Mouse (Mus musculus): ENCODE results near the gene Gm12184.
"Not testable (repeated sequence)": the region's sequence is repeated elsewhere in the genome, so short reads cannot be mapped to it uniquely, and the experiment has no call there.

Gm12184 gene

DNA sequence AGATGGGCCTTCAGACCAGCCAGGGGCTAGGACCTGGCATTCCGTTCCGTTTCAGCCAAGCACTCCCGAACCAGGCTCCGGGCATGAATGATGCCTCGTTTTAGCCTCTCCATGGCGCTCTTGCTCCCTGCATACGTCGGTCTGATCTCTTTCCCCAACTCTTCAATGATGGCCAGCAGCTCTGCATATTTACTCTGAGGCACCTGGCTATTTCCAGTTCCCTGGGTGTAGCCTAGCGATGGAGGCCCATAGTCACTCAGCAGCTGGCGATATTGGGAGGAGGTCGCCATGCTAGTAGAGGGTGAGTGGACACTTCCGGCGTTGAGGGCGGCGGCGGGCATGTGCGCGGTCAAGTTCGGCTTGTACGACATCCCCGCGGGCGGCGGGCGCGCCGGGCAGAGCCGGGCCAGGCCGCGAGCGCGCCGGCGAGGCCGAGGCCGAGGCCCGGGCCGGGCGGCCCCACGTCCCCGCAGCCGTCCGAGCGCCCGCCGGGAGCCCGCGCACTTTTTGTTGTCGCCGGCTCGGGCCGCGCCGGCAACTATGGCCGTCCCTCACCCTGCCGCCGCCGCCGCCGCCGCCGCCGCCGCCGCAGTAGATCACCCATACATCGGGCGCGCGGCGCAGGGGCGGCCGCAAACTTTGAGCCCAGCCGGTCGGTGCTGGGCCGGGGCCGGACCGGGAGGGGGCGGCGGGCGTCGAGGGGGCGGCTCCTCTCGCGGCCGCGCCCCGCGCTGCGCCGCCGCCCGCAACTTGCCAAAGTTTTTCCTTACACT lies at the start of gene Gm12184, which contains the start of gene Trim7:
Gene Gm12184, minus strand, starts transcription at position 677 of the 773 bp plus-strand sequence.
Gene Trim7, plus strand, starts transcription at position 162 of the 773 bp plus-strand sequence.
- DNase-seq (ENCODE audit: low spot score in 2 of 2): not testable (repeated sequence)

DNA sequence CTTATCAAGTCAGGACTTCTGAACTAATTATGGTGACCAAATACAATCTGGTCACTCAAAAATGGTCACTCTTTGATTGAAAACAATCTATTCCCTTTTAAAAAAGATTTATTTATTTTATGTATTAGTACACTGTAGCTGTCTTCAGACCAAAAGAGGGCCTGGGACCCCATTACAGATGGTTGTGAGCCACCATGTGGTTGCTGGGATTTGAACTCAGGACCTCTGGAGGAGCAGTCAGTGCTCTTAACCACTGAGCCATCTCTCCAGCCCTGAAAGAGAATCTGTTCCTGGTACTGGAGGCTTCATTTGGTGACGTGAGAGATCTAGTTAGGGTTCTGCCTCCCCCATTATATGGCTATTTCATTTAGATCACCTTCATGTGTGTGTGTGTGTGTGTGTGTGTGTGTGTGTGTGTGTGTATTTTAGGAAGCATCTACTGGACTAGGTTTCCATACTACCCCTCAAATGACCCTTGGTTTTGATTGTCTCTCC lies 48.9 kb upstream of the Gm12184 start:
- DNase-seq (ENCODE audit: low spot score in 2 of 2): not testable (repeated sequence)

DNA sequence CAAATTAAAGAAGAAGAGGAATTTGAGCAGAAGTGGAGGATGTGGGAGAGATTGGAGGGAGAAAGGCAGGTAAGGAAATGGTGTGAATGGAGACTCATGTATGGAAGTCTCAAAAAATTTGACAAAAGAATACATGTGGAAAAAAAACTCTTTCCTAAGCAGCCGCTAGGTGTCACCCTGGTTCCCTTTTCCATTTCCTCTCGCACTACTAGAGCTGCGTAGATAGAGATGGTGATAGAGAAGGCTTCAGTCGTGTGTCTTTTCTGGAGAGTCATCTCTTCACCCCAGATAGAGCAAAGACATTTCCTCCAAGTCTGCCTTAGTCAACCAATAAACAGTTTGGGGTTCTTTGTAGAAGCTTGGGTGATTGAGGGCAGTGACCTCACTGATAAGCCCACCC lies 48.0 kb upstream of the Gm12184 start:
- peak; percentile 67 to 69 for DNase-seq (ENCODE audit: low spot score in 2 of 2)

DNA sequence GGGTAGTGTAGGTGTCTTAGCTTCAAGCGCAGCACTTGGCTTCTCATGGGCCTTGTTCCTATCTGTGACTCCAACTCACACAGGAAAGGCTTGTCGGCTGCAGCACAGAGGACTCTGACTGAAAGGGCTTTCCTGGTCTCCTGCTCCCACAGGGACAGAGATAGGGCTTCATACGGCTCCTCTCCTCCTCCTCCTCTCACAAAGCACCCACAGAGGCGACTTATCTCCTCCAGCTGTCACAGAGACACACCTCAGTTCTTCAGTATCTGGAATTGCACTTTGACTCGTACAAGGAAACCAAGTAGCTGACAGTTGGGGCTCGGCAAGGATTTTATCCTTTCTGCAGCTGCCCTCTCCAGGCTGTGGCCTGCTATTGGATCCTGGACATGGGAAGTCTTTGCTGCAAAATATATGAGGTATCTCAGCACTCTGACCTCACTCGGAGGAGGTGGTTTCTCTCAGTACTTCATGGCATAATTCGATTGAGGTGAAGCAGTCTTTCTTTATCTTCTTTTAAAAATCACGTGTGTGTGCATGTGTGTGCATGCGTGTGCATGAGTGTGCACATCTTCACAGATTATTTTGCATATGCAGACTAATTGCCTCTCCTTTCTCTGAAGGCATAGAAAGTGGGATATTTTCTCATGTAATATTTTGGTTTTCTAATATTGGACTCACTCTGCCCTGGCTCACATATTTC lies 47.3 kb upstream of the Gm12184 start:
- no peak for DNase-seq (ENCODE audit: low spot score in 2 of 2)

DNA sequence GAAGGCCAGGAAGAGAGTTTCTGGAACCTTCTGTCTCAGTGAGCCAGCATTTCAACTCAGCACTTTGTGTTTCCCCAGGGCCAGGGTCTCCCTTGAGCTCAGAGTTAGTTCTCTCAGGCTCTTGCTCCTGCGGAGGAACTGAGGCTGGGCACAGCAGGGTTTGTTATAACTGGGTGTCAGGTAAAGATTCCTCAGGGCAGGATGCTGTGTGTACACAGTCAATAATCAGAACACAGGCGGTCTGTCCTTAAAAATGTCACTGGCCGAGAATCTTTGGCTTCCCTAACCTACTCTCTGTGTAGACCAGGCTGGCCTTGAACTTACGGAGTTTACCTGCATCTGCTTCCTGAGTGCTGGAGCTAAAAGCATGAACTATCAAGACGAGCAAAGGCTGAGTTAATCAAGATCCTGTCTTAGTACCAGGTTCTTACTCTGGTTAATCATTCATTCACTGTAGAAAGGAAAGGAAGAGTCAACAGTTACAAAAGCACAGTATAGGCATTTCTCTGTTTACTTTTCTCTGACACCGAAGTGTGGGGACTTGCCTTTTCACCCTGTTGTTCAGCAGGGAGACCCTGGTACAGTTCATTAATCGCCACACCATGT lies 46.3 kb upstream of the Gm12184 start:
- DNase-seq (ENCODE audit: low spot score in 2 of 2): no peak

DNA sequence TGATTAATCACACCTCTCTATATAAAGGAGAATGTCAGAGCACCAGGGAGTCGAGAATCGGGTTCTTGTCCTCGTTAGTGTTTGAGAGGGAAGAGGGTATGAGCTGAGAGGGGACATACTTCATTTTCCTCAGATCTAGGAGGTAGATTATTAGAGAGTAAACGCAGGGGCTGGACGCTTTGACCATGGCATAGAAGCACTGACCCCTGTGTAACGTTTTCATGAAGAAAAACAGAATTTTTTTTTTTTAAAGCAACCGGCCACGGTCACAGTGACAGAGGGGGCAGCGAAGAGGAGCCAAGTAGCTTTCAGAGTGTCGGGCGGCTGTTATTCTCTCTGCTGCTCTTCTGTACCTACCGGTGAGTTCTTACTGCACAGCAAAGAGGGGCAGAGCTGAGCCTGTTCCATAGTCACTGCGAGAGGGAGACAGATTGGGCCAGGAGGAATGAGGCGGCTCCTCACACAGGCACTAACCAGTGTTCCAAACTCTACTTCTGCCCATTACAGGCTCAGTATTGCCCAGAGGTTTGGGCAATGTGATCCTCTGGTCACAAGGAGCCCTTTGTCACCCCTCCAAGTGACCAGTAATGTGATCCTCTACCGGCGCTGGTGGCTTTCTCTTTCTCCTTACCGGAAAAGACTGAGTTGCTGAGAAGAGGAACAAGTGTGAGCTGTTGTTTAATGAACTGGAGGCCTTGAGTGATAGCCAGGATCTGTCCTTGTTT lies 45.5 kb upstream of the Gm12184 start:
- peak in 1 of 2 experiments; percentile 35 for DNase-seq (ENCODE audit: low spot score in 2 of 2)

DNA sequence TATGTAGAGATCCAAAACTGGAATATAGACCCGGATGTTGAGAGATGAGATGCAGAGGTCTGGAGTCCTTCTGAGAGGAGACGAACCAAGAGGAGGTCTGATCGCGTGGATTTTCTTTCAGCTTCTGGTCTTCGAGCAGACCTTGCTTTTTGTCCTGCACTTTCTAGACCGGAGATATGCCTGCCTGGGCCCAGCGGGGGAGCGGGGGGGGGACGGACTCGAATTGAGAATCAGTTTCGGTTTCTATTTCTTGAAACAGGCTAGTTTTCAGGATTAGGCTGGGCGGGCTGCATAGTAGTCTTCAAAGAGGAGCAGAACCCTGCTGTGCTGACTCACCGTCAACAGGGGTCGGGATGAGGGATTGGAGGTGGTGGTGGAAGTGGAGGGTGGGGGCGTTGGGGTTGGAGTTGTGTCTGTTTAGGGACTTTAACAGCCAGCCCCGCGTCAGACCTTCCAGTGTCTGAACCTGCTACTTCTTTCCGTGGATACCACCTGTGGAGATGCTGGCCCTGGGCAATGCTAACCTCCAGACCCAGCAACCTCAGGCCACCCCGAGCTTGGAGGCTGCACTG lies 44.8 kb upstream of the Gm12184 start, which contains the start of gene Irgm1:
Gene Irgm1, minus strand, starts transcription at position 483 of the 572 bp plus-strand sequence.
- peak; percentile 37 to 41 for DNase-seq (ENCODE audit: low spot score in 2 of 2)

DNA sequence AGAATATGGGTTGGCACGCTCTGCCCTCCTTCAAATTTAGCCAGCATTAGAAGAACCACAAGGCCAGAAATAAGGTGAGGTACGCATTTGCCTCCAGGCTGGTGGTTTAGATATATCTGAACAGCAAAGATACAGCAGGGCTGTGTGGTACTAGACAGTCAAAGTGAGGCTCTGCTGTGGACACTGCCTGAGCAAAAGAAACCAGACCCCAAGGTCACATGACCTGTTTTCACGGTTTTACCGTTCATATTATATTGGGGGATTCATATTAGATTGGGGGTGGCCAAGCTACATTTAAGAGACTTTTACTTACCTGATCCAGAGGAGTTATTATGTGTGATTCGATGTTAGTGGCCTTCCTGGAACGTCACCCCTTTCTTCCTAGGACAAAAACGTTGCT lies 44.3 kb upstream of the Gm12184 start:
- no peak for DNase-seq (ENCODE audit: low spot score in 2 of 2)

DNA sequence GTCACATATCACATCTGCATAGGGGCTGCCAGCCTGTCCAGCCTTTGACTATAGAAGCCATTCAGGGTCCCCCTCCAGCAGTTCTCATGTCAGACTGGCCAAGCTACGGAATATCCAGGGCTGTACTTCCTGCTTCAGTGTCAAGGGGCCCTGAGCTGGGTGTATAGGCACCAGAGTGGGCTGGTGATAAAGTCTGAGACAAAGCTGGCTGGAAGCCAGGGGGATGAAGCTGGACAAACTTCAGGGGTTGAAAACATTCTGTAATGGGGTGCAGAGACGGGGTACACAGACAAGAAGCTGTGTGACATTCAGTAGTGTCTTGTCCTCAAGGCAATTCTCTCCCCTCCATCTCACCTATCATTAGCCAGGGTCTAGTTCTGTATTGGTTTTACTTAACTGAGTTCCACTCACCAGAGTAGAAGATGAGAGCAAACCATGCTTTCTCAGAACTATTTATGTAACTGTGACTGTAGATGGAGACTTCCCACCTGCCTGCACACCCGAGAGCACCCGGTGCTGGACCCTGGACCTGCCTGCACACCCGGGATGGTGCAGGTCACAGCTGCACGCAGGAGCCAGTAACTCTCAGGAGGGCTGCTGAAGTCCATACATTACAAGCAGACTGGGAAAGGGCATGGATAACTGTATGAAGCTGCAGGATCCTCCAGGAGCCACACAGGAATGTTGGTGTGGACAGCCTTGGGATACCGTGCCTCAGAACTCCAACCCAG lies 43.1 kb upstream of the Gm12184 start:
- no peak for DNase-seq (ENCODE audit: low spot score in 2 of 2)

DNA sequence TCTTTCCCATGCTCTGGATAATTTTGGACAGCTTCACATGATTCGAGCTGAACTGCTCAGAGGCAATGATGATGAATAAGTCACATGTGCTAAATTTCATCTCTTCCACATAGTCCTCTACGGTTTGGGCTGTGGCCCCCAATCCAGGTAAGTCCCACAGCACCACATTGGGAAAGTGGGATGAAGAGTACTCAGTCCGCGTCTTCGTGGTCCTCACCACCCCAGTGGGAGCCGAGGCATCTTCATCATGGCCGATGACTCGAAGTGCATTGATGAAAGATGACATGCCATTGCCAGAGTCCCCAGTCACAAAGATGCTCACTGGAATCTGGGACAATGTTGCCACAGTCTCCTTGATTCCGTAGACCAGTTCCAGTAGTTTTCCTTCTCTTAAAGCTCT lies 40.0 kb upstream of the Gm12184 start:
- DNase-seq (ENCODE audit: low spot score in 2 of 2): no peak

DNA sequence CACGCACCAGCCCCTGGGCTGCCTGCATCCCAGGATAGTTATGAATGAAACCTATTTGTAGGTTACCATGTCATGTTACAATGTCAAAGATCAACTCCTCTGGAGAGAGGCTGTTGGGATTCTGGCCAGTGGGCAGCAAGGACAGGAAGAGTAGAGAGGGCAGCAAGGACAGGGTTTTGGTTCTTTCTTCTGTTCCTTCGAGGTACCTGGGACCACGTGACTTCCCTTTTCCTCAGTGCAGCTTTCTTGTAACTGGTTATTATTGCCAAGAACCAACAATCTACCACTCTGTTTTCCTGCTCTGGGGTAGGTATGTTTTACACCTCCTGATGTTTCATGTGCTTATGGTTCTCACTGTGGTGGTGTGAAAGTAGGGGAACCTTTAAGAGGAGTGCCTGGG lies 37.4 kb upstream of the Gm12184 start:
- no peak for DNase-seq (ENCODE audit: low spot score in 2 of 2)

DNA sequence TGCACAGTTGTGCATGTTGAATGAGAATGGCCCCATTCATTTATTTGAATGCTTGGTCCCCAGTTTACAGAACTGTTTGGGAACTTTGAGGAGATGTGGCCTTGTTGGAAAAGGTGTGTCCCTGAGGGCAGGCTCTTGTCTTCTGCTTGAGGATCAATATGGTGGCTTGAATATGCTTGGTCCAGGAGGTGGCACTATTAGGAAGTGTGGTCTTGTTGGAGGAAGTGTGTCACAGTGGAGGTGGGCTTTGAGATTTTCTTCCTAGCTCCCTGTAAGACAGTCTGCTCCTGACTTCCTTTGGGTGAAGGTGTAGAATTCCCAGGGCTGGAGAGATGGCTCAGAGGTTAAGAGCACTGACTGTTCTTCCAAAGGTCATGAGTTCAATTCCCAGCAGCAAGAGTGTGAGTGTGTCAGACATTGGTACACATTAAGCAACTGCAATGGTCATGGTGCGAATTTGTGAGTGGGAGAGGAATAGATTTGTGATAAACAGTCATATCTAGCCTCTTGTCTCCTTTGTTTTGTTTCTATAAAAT lies 36.4 kb upstream of the Gm12184 start:
- DNase-seq (ENCODE audit: low spot score in 2 of 2): no peak

DNA sequence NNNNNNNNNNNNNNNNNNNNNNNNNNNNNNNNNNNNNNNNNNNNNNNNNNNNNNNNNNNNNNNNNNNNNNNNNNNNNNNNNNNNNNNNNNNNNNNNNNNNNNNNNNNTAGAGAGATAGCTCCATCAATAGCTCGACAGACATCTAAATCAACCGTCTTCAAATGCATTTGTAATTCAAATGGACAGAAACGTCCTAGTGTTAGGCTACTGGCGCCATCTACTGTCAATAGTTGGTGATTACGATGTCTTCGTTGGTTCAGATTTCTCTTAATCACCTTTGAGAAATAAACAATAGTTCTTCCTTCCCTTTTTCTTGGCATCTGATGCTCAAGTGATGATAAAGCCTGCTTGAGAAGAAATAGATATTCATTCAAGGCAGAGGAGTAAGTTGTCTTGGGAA lies 32.6 kb upstream of the Gm12184 start:
- DNase-seq (ENCODE audit: low spot score in 2 of 2): peak; percentile 68 to 80

DNA sequence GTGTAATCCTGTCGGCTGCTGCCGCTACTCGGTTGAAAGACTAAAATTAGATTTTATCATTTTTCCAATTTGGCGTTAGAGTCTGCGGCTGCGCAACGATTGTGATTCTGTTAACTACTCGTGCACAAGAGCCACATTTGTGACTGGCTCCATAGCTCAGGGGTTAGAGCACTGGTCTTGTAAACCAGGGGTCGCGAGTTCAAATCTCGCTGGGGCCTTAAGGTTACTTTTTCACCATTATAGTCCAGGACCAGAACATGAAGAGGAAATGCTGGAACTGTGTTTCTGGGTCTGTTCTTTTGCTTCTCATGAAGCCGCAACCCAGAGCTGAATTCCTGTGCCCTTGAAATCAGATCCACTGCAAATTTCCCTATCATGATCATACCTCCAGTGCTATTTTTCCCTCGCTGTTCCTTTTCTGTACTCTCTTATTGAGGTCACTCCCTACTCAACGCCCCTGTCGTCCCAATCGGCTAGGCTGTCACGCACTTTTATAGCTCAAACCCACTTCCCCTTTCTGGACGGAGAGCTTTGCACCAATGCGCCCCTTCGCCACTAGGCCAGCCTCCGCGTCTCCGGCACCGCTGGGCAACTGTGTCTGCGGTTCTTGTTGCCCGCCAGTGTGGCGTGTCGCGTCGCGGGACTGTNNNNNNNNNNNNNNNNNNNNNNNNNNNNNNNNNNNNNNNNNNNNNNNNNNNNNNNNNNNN lies 27.2 kb upstream of the Gm12184 start:
- DNase-seq (ENCODE audit: low spot score in 2 of 2): peak; percentile 98 to 99

DNA sequence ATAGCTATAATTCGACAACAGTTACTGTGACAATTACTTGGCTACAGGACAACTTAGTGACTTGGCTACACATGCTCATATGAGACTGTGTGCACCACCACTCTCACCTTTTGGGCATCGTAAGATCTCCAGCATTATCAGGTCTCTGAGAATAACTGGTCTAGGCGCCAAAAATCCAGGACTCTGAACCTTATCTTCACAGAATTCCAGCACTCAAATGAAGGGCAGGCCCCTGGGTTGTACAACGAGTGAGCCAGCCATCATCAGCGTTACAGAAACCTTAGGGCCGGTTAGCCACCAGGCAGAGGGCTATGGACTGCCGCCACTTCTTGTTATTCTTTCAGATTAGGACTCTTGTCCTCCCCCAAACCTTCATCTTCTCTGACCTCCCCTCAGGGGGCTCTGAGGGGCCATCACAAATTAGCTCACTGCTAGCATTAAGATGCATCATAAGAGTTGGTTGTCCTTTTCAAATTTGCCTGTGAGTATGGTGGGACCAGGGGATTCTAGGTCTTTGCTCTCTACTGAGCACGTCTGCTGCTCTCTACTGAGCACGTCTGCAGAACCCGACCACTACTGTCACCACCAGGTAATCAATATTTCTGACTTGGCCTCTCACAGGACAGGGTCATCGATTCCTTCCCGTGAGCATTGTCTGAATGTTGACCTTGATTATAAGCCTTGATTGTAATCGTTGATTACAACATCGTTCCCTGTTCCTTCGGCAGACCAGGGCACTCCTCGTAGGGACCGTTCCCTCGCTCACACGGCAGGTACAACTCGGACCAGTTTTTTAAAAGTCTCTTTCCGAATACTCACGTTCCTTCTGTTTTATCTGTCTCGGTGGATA lies 26.4 kb upstream of the Gm12184 start:
- no peak for DNase-seq (ENCODE audit: low spot score in 2 of 2)

DNA sequence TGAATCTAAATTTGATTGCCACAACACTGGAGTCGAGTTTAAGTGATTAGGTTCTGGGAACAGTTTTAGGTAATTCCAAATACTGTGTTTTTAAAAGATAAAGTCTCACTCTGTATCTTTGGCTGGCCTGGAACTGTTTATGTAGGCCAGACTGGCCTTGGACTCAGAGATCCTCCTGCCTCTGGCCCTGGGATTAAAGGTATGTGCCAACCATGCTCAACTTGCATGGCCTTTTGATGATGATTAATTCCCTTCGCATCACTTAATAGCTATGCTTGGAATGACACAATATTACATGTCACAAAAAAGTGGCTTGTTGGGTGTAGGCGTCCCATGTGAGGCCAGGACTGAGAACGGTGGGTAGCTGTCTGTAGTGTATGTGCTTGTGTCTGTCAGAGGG lies 25.7 kb upstream of the Gm12184 start:
- no peak for DNase-seq (ENCODE audit: low spot score in 2 of 2)

DNA sequence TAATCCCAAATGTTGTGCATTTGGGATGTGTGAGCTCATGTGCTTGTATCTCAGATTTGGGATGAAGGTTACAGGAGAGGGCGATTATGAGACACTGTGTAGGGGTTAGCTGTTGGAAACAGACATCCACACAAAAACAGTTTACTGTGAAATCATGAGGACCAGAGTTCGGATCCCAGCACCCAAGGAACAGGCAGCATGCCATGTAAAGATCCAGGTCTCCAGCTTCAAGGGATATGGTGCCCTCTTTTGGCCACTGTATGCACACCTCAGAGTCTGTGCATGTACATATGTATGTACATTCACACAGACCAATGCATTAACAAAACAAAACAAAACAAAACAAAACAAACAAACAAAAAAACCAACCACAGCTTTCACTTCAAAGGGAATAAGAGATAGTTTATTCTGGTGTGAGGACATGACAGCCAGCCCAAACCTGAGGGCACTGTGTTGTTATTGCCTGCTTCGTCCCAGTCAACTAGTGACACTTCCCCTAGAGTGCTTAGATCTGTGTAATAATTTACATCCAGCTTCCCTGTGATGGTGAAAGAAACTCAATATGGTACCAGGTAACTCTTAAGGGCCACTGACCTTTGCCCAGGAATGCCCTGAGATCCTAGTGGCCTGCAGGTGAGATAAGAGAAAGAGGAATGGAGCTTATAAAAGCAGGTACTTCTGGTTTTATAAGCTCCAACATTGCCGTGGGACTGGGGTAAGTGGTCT lies 25.0 kb upstream of the Gm12184 start:
- DNase-seq (ENCODE audit: low spot score in 2 of 2): no peak

DNA sequence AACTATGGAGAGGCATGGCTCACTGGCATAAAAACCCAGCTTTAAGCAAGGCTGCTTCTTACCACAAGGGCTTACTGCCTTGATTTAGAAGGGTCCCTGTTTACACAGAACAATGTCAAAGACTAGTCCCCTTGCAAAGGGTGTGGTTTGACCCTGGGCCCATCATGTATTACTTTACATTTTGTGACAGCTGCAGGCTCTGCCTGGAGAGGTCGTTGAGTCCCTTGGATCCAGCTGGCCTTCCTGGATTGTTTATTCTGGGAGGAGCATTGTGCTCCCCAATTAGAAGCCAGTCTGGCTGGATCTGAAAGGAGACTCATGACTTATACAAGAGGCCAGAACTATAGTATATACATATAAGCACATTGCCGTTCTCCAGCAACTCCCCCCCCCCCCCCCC lies 23.8 kb upstream of the Gm12184 start:
- DNase-seq (ENCODE audit: low spot score in 2 of 2): no peak
